Mouse (Mus musculus): ENCODE data around the gene Msgn1.

Gene Msgn1

DNA sequence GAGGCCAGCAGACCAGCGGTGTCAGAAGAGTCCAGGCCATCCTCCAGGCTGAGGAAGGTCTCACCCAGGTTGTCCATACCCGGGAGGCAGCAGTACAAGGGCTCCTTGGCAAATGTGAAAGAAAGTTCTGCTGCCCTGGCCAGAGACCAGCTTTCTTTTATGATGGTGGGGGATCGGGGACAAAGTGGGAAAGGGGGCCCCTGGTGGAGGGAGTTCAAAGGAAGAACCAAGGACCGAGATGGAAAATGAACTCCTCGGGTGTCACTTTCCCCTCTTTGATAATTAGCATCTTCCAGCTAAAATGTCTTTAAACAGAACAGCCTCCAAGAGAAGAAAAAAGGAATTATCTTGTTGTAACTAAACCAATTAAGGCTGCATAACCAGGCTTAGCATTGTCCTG is at the start of gene Msgn1:
Gene Msgn1 (minus strand): TSS at position 101 of the 400 bp plus-strand sequence.
- DNase-seq (ENCODE audit: low read depth, low spot score) = no peak

DNA sequence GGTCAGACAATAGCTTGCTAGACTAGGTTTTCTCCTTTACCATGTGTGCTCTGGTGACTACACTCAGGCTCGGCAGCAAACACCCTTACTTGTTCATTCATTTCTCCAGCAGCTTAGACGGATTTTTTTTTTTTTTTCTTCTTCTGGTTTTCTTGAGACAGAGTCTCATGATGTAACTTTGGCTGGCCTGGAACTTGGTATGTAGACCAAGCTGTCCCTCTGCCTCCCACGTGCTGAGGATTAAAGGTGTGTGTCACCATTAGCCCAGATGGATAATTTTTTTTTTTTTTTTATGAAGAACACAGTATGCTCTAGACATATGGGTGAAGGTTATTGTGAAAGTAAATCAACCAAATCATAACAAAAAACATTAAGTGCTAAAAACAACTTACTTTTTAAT is 41.5 kb upstream of the Msgn1 start:
- DNase-seq (ENCODE audit: low read depth, low spot score) = no peak

DNA sequence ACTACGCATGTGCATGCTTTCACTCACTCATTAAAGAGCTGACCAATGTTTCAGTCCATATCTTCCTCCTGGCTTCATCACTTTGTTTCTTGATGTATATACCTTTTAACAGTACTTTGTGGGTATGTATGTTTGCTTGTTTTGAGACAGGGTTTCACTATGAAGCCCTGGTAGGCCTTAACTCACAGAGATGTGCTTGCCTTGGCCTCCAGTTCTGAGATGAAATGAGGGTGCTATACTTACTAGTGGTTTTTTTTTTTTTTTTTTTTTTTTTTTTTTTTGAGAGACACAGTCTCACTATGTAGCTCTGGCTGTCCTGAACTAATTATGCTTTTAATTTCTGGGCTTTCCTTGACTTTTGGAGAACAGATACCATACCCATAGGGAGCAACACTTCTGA is 38.7 kb upstream of the Msgn1 start:
- no peak for DNase-seq (ENCODE audit: low read depth, low spot score)

DNA sequence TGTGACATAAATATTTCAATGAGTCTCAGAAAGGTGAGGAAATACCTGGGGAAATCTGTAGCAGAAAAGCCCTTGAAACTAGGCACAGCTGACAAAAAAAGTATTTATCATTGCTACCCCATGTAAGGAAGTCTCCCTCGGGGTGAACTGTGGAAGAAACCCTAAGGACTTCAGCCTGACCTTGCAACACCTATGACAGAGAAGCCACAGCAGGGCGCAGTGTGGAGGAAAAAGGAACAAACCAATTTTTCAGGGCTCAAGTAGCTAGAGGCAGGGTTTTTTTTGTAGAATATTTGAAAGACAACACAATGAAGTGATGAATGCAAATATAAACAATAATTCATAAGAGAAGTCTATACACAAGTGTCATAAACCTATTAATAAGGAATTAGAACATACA is 27.2 kb upstream of the Msgn1 start:
- DNase-seq (ENCODE audit: low read depth, low spot score) = no peak

DNA sequence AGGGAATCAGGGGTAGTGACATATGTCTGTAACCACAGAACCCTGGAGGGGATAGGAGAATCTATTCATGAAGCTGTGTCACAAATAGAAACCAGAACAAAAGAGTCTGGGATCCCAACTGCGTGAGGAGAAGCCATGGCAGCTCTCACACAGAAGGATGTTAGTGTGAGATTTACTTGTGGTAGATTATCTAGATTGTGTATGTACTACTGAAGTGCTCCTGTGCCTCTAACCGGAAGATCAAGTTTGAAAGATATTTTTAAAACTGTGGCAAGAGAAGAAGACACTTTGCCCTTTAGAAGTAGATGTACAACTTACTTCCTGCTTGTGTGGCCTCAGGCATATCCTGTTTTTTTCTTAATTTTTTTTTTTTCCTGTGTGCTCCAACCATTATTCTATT is 21.5 kb upstream of the Msgn1 start:
- no peak for DNase-seq (ENCODE audit: low read depth, low spot score)

DNA sequence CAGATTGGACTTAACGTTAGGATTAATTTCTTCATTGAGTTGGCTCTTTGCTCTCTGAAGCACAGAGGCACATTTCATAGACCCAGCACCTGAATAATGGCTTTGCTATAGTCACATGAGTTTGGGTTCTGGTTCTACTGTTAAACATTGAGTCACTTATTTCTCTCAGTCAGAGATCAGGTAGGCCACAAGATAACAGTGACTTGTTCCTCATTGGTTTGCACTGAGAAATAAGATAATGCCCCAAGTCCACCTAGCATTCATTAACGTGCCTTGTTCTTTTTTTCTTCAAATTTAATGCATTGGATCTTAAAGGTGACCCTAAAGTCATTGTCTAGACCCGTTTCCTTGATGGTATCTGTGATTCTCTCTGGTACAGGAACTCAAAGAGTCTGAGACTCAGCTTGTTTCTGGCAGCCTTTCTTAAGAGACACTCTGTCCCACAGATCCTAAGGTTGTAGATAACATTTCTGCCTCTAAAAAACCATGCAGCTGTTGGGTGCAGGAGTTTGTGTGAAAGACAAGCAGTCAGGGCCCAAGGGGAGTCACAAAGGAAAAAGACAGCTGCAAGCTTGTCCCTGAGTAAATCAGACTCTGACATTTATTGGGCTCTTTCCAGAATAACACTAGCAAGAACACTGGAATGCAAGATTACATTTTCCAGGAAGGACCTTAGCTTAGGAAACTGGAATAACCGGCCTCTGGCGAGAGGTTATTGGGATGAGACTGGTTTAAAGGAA is 17.9 kb upstream of the Msgn1 start:
- DNase-seq (ENCODE audit: low read depth, low spot score) = no peak

DNA sequence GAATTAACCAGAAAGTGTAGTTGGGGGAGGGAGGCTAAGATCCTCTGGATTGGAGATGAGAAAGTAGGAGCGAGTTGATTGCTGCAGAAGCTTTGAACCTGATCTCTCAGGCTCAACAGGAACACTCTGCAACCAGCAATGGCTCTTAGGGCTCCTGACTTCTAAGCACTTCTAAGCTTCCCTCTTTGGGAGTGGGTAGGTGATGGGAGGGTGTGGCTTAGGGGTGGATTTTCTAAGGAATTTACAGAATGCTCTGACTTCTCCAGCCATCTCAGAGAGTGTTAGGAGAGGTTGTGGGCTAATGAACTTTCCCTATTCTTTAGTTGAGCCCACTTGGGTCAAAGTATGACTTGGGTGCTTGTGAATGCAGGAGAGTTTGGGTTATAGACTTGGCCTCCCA is 17.4 kb upstream of the Msgn1 start:
- DNase-seq (ENCODE audit: low read depth, low spot score) = no peak

DNA sequence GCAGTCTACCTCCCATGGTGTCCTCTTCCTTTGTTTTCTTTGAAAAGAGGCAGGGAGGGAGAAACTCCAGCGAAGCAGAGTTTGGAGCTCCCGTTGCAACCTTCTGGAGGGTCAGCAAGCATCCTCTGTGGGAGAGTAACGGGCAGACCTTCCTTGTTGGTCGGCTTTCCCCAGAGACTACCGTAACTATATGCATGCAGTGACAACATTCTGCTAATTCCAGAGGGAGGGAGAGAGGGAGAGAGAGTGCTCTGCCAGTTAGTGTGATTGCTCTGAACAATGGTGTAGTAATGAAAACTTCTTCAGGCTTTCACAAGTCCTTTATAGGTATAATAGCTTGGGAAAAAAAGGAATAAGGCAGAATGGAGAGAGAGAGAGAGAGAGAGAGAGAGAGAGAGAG is 15.9 kb upstream of the Msgn1 start:
- DNase-seq (ENCODE audit: low read depth, low spot score) = no peak

DNA sequence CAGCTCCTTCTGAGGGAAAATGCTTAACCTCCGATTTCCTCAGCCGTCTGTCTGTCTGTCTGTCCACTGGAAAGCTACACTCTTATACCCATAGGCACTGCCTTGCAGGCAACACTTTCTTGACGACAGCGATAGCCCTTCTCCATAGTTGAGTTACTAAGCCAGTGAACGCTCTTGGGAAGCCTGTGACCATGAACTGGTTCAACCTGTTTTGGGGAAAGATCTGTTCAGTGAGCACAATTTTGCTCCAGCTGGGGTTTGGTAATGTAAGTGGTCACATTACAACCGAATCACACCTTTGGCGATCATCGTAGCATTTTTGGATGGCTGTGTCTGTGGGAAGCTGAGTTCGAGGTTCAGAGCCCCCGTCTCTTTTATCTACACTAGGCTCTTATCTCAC is 14.3 kb upstream of the Msgn1 start:
- no peak for DNase-seq (ENCODE audit: low read depth, low spot score)

DNA sequence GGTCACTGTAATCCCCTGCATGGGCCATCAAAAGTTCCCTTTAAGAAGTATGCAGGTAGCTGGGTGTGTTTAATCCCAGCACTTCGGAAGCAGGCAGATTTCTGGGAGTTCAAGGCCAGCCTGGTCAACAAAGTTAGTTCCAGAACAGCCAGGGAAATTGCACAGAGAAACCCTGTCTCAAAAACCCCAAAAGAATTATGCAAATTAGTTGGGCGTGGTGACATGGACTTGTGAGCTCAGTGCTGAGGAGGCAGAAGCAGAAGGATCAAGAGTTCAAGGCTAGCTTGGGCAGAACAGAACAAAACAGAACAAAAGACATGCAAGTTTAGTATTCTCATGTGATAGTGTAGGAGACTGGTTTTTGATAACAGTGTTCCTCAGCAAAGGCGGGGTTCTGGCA is 13.8 kb upstream of the Msgn1 start:
- DNase-seq (ENCODE audit: low read depth, low spot score) = no peak

DNA sequence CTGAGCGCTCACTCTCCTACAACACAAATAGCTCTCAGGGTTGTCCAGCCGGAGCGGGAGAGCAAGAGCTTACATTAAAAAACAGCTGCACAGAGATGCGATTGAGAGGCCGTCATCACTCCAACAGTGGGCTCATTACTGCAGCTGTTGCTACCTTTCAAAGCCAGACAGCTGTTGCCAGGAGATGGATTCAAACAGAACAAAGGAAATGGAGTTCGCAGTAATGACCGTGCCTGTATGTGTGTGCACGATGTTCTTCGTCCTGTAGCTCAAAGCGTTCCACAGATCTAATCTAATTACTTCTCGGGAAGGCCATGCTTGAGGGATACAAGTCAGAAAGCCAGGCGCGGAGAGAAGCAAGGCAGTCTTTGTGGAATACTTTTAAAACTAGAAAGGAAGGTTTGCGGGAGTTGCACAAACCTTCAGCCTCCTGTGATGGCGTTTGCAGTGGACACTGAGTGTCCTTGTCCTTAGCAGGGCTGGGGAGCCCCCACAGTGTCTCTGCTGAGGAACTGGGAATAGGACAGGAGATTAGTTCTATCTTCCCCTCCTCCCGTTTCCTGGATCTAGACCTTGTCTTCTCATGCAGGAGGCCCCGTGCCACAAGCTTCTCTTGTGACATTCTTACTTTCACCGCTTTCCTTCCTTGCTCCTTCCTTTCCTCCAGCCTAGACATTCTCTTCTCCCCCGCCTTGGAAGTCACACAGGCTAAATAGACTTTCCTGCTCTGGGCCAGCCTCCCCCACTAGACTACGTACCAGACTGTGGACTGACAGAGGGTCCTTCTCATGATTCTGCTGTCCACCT is 13.0 kb upstream of the Msgn1 start:
- no peak for DNase-seq (ENCODE audit: low read depth, low spot score)

DNA sequence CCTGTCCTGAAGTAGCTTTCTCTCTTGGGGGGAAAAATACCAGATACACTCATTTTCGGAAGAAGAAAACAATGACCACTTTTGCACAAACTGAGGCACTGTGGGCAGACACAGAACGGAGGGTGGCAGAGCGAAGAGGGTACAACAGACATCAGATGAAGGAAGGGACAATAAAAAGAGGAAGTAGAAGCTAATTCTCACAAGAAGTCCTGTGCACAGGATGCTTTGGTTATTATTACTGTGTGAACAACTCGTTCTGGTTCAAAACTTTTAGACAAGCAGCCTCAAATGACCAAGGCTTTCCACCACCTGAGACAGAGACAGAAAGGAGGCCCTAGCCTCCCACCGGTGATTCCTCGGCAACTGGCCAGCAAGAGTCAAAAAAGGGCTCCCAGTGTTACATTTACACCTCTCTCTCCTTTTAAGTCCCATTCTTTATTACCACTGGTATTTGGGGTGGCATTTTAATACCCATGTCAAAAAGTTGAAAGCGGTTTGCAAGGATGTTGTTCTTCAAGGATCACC is 9.0 kb upstream of the Msgn1 start:
- no peak for DNase-seq (ENCODE audit: low read depth, low spot score)

DNA sequence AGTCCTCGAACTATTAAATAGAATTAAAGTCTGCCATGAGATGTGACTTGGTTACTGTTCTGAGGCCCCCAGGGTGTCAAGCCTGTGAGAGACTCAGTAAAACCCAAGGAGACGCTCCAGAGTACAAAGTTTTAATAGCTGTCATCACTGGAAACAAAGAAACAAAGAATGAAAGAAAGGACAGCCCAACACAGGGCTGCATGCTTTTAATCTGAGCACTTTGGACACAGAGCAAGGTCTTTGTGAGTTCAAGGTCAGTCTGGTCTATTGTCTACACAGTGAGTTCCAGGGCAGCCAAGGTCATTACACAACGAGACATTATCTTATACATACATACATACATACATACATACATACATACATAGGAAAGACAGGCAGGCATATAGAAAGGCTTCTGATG is 7.7 kb upstream of the Msgn1 start:
- DNase-seq (ENCODE audit: low read depth, low spot score) = no peak

DNA sequence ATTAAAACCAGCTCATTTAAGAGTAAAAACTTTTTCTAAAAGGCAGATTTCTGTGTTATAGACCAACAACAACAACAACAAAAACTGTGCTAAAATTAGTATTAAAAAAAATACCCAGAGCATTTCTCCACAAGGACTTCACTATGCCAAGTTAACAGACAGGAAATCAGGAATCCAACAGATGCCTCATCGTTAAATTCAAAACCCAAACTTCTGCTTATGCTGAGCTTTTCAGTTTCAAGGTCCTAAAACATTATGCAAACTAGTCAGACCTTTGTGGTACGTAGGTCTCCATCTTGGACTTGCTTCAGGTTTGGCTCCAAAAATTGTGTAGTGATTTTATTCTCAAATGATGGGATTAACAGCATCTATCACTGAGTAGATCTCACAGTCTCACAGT is 6.8 kb upstream of the Msgn1 start:
- DNase-seq (ENCODE audit: low read depth, low spot score) = no peak

DNA sequence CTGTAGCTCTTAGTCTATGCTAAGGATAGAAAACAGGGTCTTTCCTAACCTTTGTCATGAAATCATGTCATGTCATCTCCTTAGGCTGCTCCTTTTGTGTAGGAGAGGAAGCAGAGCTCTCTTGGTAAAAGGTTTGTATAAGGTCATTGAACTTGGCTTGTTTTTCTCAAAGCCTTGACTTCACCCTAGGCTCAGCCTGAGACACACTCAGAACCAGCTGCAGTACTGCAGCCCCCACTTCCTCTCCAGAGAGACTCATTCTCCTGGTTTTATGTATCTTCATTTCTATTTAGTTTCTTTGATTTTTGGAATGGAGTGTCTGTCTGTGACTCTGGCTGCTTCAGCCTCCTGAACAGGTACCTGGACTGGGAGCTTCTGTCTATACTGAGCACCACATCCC is 6.0 kb upstream of the Msgn1 start:
- no peak for DNase-seq (ENCODE audit: low read depth, low spot score)

DNA sequence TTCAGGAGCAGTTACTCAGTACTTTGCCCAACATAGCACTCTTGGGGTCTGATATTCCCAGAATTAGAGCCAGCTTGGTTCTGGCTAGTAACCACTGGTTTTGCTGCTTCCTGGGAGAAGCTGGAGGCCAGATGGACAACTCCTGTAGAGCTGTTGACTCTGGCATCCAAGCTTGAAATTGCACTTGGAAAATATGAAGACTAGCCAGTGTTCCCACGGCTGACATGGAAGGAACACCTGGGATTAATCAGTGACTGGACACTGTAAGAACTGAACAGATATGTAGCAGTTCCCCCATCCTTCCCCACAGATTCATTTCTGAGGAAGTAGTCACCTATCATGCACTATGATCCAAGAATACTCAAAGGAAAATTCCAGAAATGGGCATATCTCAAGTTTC is 4.1 kb upstream of the Msgn1 start:
- no peak for DNase-seq (ENCODE audit: low read depth, low spot score)

DNA sequence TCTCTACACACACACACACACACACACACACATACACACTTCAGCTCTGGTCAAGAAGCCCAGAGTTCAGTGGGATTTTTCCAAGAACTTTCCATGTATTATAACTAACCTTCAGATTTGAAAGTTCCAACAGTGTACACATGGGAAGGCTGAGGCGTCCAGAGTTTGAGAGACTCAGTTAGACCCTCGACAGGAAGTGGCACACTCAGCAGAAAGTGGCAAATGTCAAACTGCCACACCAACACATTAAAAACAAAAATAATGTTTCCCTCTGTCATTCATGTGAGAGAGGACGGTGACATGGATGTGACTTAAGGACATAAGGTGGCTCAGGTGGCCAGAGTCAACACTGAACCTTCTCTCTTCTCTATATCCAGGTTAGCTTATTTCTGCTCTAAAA is 1.6 kb upstream of the Msgn1 start:
- no peak for DNase-seq (ENCODE audit: low read depth, low spot score)

DNA sequence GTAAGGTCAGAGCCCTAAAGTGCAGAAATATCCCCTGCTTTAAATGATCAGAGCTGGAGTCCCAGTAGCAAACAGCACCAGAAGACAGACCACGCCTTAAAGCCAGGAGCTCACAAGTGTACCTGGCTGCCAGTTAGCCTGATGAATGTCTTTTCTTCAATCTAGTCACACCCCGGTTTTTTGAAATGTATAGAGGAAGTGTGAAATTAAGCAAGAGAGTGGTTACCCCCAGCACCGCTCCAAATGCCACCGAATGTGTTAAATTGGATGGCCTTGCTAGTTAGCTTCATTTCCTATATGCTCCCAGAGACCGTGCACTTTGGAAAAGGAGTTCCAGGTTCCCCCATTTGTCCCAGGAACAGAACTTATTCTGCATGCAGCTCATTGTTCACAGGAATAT is 864 bp upstream of the Msgn1 start:
- DNase-seq (ENCODE audit: low read depth, low spot score) = no peak

DNA sequence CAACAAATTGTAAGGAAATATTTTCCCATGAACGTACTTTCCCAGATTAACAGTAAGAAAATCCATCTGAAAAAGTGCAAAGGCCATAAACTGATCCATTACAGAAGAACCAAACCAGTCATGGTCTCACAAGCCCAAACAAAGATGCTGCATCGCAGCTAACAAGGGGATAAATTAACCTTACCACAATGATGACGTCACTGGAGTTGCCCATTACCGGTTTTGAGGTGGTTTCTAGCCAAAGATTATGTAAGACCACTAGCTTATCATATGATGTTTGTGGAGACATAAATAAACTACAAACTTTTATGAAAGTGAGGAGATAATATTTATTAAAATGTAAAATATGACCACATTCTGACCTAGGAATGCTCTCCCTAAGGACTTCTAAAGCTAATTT is 2.5 kb downstream of the Msgn1 start:
- DNase-seq (ENCODE audit: low read depth, low spot score) = no peak

DNA sequence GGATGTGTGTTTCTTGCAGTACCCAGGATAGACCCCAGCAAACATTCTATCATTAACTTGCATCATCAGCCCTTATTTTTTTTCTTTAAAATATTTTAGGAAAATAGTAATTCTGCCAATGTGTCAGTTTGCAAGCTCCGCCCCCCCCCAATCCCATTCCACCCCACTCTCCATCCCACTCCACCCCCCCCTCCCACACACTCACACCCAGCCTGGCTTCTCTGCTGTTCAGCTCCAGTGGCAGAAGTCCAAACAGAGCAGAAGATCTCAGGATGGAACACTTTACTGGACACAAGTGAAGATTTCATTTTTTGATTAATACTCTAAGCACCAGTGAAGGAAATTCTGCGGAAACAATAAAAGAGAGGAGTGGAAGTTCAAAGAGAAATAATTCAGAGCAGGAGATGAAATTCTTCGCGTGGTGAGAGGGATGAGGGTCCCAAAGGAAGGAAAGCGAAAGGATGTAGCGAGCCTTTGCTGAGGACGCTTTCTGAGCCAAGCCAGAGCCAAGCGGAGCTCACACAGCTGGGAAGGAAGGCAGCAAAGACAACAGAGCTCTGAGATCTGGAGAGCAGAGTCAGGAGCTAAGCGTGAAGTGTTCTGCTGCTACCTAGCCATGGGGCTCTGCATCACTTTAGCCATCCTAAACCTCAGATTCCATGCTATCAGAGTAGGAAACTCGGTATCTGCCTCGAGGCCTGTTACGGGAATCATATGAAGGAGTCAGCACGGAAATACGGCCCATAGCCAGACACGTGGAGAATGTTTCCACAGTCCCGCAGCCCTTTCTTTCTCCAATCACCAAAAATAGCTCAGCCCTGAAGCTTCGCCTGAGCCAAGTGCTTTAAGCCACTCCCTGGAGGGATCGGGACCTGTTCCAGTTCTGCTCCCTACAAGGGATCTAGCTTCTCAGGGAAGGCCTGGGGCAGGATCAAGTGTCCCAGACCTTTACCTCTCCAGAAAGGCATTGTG is 4.8 kb downstream of the Msgn1 start:
- DNase-seq (ENCODE audit: low read depth, low spot score) = no peak

DNA sequence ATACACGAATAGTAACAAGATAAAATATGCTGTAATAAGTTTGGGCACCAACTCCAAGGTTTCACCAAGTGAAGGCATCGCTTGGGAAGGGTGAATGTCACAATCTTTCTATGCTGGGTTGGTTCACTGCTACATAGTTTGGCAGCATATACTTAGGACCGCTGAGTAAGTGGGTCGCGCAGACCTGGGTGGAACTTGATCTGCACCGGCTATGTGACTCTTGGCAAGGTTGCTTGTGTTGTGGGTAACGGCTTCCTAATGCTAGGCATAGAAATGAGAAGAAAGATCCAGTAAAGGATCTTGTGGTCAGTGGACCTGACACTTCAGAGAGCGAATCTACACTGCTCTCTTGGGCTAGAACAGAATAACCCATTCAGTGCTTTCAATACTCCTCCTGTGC is 6.3 kb downstream of the Msgn1 start:
- no peak for DNase-seq (ENCODE audit: low read depth, low spot score)

DNA sequence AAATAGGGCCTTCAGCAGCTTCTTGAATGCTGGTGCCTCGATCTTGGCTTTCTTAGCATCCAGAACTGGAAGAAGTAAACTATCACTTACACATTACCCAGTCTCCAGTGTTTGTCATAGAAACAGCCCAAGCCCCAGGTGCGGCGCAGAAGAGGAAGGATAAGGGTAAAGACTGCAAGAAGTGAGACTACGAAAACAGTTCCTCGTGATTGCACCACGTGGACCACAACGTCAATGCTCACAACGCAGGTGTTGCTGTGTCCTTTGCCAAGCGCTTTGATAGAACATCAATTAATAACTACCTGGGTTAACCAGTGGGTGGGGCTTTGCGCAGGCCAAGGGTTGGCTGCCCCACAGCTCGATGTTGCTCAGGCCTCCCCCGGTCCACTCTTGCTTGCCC is 8.1 kb downstream of the Msgn1 start:
- no peak for DNase-seq (ENCODE audit: low read depth, low spot score)
